Mouse (Mus musculus) hindbrain, embryonic 14.5 days (tissue): ENCODE measurements around the gene Ube2c. TPM values are rescaled to one million over a fixed set of nuclear protein-coding genes. Genes with fewer than 3 reads are reported as not detected.

Experiments
- ATAC-seq: fragments of 200-750 bp; cut with Nextera tagmentation; 2 replicates; pipeline ENCODE4 v1.8.0; 2017; ENCODE audit warnings: moderate number of reproducible peaks, mild to moderate bottlenecking, moderate TSS enrichment, moderate library complexity; ENCODE audit not compliant: low FRiP score
- DNase-seq: peaks from one replicate; pipeline ENCODE4 v3.0.0-alpha.2; 2015; ENCODE audit warnings: low spot score
- H3K27ac ChIP-seq: fragments of 300-500 bp; sonication (generic); 2 replicates; pipeline ENCODE4 v1.5.1; 2014; ENCODE audit warnings: mild to moderate bottlenecking, moderate library complexity
- H3K27me3 ChIP-seq: fragments of 300-500 bp; sonication (generic); 2 replicates; pipeline ENCODE4 v1.6.1; 2014; ENCODE audit warnings: mild to moderate bottlenecking, low read length, mixed read lengths; ENCODE audit not compliant: control insufficient read depth, insufficient read depth
- H3K36me3 ChIP-seq: fragments of 300-500 bp; sonication (generic); replicated peaks from 2 replicates; pipeline ENCODE4 v1.6.1; 2014; ENCODE audit not compliant: control insufficient read depth, insufficient read depth
- H3K4me1 ChIP-seq: fragments of 300-500 bp; sonication (generic); replicated peaks from 2 replicates; pipeline ENCODE4 v1.6.1; 2014; ENCODE audit warnings: antibody characterized with exemption, low read length, mixed read lengths; ENCODE audit not compliant: control insufficient read depth, insufficient read depth
- H3K4me2 ChIP-seq: fragments of 300-500 bp; sonication (generic); replicated peaks from 2 replicates; pipeline ENCODE4 v1.6.1; 2014; ENCODE audit warnings: mild to moderate bottlenecking, moderate library complexity
- H3K4me3 ChIP-seq: fragments of 300-500 bp; sonication (generic); replicated peaks from 2 replicates; pipeline ENCODE4 v1.5.1; 2014; ENCODE audit warnings: mild to moderate bottlenecking, low read length
- H3K9ac ChIP-seq: fragments of 300-500 bp; sonication (generic); 2 replicates; pipeline ENCODE4 v1.6.1; 2014
- H3K9me3 ChIP-seq: fragments of 300-500 bp; sonication (generic); 2 replicates; pipeline ENCODE4 v1.6.1; 2016; ENCODE audit warnings: low read length; ENCODE audit not compliant: control insufficient read depth
- WGBS: fragments of 180-500 bp; shearing (Covaris S2); extraction: QIAGEN DNeasy Blood & Tissue Kit; methylation state at CpG from one replicate; pipeline ENCODE4 v1.1.7; 2014; 5-methylcytosine and 5-hydroxymethylcytosine counted together
- polyA plus RNA-seq: library from polyadenylated mRNA; unstranded; fragments of >200 nt; fragmentation: Nextera tagmentation; extraction: Ambion mirVana; gene quantifications from 2 replicates; pipeline ENCODE4 v1.2.1, GENCODE M21; 2014

Gene Ube2c
- polyA plus RNA-seq, 1 experiment from 2014 or later, result 59.4 TPM

GRCm38 (mm10) chr2:164744987-164745386 is 24.7 kb upstream of the Ube2c start:
- H3K9me3 ChIP-seq, result no peaks in the 10 kb centered on the region
- no peak overlapping the region for H3K27ac ChIP-seq
- peak overlapping the region; percentile 92 for H3K4me3 ChIP-seq
- peak overlapping the region; percentile 91; the same call in 1 of the 2 replicates for H3K9ac ChIP-seq
- peaks cover 13% of the 10 kb centered on the region for H3K4me1 ChIP-seq
- WGBS, result 71% methylated on average over 13 of the region's 13 CpGs
- DNase-seq (no peak), ATAC-seq (no peak)
- H3K27me3 ChIP-seq, result no peaks in the 10 kb centered on the region
- peak overlapping the region; percentile 96 for H3K4me2 ChIP-seq
- H3K36me3 ChIP-seq, result peaks cover 16% of the 10 kb centered on the region

GRCm38 (mm10) chr2:164745843-164746479 is 23.7 kb upstream of the Ube2c start, which contains the start of the genes Wfdc3 and Dnttip1:
Gene Wfdc3, minus strand, starts transcription at chr2:164745931.
Gene Dnttip1, plus strand, starts transcription at chr2:164745983.
- Histone ChIP-seq H3K9me3 (no peaks in the 10 kb centered on the region), H3K27ac (peak within 1 kb of the TSS; percentile 76), H3K4me2 (peak within 1 kb of the TSS; percentile 96), H3K9ac (peak within 1 kb of the TSS; percentile 91), H3K4me3 (peak within 1 kb of the TSS; percentile 92), H3K36me3 (peaks cover 26% of the 10 kb centered on the region), H3K27me3 (no peaks in the 10 kb centered on the region), H3K4me1 (peaks cover 13% of the 10 kb centered on the region)
- DNase-seq (peak; percentile 98), ATAC-seq (peak; percentile 89)
- under 1% methylated on average over 68 of the region's 70 CpGs for WGBS

GRCm38 (mm10) chr2:164746693-164747092 is 23.0 kb upstream of the Ube2c start:
- H3K9me3 ChIP-seq, result no peaks in the 10 kb centered on the region
- H3K9ac ChIP-seq, result peak overlapping the region; percentile 91
- H3K27me3 ChIP-seq, result no peaks in the 10 kb centered on the region
- WGBS, result 65% methylated on average over 8 of the region's 8 CpGs
- peaks cover 32% of the 10 kb centered on the region for H3K36me3 ChIP-seq
- peak overlapping the region; percentile 92 for H3K4me3 ChIP-seq
- peak overlapping the region; percentile 96 for H3K4me2 ChIP-seq
- H3K4me1 ChIP-seq, result peaks cover 13% of the 10 kb centered on the region
- H3K27ac ChIP-seq, result no peak overlapping the region
- DNase-seq (no peak), ATAC-seq (no peak)

- Histone ChIP-seq H3K27me3 (no peaks in the 10 kb centered on the region), H3K4me3 (no peak overlapping the region), H3K9me3 (no peaks in the 10 kb centered on the region), H3K36me3 (peaks cover 47% of the 10 kb centered on the region), H3K27ac (no peak overlapping the region), H3K4me2 (no peak overlapping the region), H3K4me1 (peaks cover 13% of the 10 kb centered on the region), H3K9ac (no peak overlapping the region)
- WGBS, result 87% methylated on average over 4 of the region's 4 CpGs
- no peak for ATAC-seq
- DNase-seq, result no peak
Measured at GRCm38 (mm10) chr2:164748191-164748590, 21.5 kb upstream of the Ube2c start.

GRCm38 (mm10) chr2:164748991-164749390 is 20.7 kb upstream of the Ube2c start:
- no peak overlapping the region for H3K9ac ChIP-seq
- DNase-seq (no peak), ATAC-seq (no peak)
- H3K27me3 ChIP-seq, result no peaks in the 10 kb centered on the region
- whole genome bisulfite sequencing, result 87% methylated on average over 6 of the region's 6 CpGs
- peaks cover 54% of the 10 kb centered on the region for H3K36me3 ChIP-seq
- H3K27ac ChIP-seq, result no peak overlapping the region
- no peak overlapping the region for H3K4me2 ChIP-seq
- H3K4me3 ChIP-seq, result no peak overlapping the region
- H3K4me1 ChIP-seq, result peaks cover 13% of the 10 kb centered on the region
- no peaks in the 10 kb centered on the region for H3K9me3 ChIP-seq

GRCm38 (mm10) chr2:164752454-164752853 is 17.2 kb upstream of the Ube2c start:
- Histone ChIP-seq H3K9ac (no peak overlapping the region), H3K27me3 (no peaks in the 10 kb centered on the region), H3K9me3 (no peaks in the 10 kb centered on the region), H3K4me1 (no peaks in the 10 kb centered on the region), H3K4me3 (no peak overlapping the region), H3K4me2 (no peak overlapping the region), H3K27ac (no peak overlapping the region), H3K36me3 (peaks cover 89% of the 10 kb centered on the region)
- DNase-seq, result no peak
- WGBS, result 92% methylated on average over 2 of the region's 2 CpGs
- no peak for ATAC-seq

GRCm38 (mm10) chr2:164754105-164754504 is 15.6 kb upstream of the Ube2c start:
- ATAC-seq, result no peak
- 93% methylated on average over 11 of the region's 11 CpGs for WGBS
- H3K4me3 ChIP-seq, result no peak overlapping the region
- no peaks in the 10 kb centered on the region for H3K9me3 ChIP-seq
- no peak overlapping the region for H3K4me2 ChIP-seq
- no peak for DNase-seq
- H3K27ac ChIP-seq, result no peak overlapping the region
- H3K36me3 ChIP-seq, result peaks cover 90% of the 10 kb centered on the region
- H3K4me1 ChIP-seq, result no peaks in the 10 kb centered on the region
- no peaks in the 10 kb centered on the region for H3K27me3 ChIP-seq
- no peak overlapping the region for H3K9ac ChIP-seq

GRCm38 (mm10) chr2:164754800-164755199 is 14.9 kb upstream of the Ube2c start:
- Histone ChIP-seq H3K27me3 (no peaks in the 10 kb centered on the region), H3K4me3 (no peak overlapping the region), H3K4me1 (no peaks in the 10 kb centered on the region), H3K27ac (no peak overlapping the region), H3K9ac (no peak overlapping the region), H3K36me3 (peaks cover 96% of the 10 kb centered on the region), H3K9me3 (no peaks in the 10 kb centered on the region), H3K4me2 (no peak overlapping the region)
- no peak for DNase-seq
- no peak for ATAC-seq
- WGBS, result 79% methylated on average over 2 of the region's 2 CpGs

GRCm38 (mm10) chr2:164757841-164758240 is 11.9 kb upstream of the Ube2c start:
- Histone ChIP-seq H3K4me1 (no peaks in the 10 kb centered on the region), H3K9ac (no peak overlapping the region), H3K9me3 (no peaks in the 10 kb centered on the region), H3K27me3 (no peaks in the 10 kb centered on the region), H3K4me2 (no peak overlapping the region), H3K4me3 (no peak overlapping the region), H3K36me3 (peaks cover 98% of the 10 kb centered on the region), H3K27ac (no peak overlapping the region)
- WGBS, result 92% methylated on average over 11 of the region's 11 CpGs
- ATAC-seq, result no peak
- DNase-seq, result no peak
